Mouse (Mus musculus): Measurements from ENCODE around the gene Plpp1. TPM values are rescaled to one million over a fixed set of nuclear protein-coding genes. Genes with fewer than 3 reads are reported as not detected.
A peak's percentile ranks its signal among the peaks of the same experiment; 100 is the strongest.

Plpp1 gene
- polyA plus RNA-seq, 1 experiment from 2014 or later = 120 TPM

DNA sequence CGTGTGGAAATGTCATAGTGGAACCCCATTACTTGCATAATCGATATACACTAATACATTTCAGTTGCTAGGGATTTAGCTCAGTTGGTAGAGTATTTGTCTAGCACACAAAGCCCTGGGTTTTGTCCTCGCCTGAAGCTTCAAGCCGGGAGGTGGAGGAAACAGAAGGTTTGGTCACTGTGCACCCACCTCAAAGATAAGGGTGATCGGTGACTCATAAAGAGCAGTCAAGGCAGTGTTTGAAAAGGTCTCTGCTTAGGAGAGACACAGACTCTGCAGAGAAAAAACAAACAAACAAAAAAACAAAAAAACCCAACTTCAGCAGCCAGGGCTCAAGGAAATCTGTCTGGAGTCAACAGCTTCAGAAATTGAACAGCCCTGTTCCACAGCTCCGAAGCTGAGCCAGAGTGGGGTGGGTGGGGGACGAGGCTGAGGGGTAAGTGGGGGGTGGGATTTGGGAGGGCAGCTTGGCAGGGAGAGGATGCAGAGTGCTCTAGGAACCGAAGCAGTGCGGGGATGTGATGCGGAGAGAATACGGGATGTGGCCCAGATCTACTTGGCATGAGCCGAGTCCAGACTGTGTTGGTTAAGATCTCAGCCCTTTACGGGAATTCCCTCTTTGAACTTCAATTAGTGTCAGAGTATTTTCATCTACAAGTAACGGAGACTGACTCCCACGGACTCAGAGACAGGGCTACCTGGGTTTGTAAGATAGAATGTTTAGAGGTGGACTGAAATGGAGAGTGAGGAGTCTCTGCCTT lies 40.6 kb upstream of the Plpp1 start:
- peaks cover 29% of the 10 kb centered on the region for H3K4me1 ChIP-seq (ENCODE audit: insufficient read depth, low read length)
- H3K36me3 ChIP-seq (ENCODE audit: insufficient read depth, low read length) = no peaks in the 10 kb centered on the region
- H3K27me3 ChIP-seq (ENCODE audit: insufficient read depth, low read length) = no peaks in the 10 kb centered on the region
- H3K4me3 ChIP-seq (ENCODE audit: low read length) = no peak overlapping the region
- no peak; the same call in 1 of the 2 replicates for ATAC-seq (ENCODE audit: low FRiP score, low TSS enrichment)
- H3K9ac ChIP-seq (replicated peaks; ENCODE audit: low read length) = no peak overlapping the region
- no peak overlapping the region for H3K4me2 ChIP-seq (replicated peaks; ENCODE audit: low read depth, low read length)
- no peaks in the 10 kb centered on the region for H3K9me3 ChIP-seq (ENCODE audit: low read length)
- WGBS = 71% methylated on average over 15 of the region's 15 CpGs
- H3K27ac ChIP-seq (ENCODE audit: low read length) = no peak overlapping the region

DNA sequence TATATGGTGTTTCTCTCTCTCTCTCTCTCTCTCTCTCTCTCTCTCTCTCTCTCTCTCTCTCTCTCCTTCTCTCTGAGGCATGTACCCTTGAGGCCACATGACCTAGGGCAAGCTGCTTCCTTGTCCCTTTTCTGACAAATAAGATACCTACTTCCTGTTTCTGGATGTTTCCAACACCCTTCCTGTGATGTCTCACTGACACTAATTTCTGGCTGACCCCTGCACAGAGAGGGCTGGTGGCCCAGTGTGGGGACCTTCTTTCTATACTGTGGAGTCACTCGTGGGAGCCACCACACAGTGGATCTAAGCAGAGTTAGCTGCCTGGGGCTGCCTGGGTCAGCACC lies 40.1 kb upstream of the Plpp1 start:
- no peak overlapping the region for H3K4me2 ChIP-seq (replicated peaks; ENCODE audit: low read depth, low read length)
- peak; percentile 20; the same call in 1 of the 2 replicates for ATAC-seq (ENCODE audit: low FRiP score, low TSS enrichment)
- H3K4me3 ChIP-seq (ENCODE audit: low read length) = no peak overlapping the region
- peaks cover 27% of the 10 kb centered on the region for H3K4me1 ChIP-seq (ENCODE audit: insufficient read depth, low read length)
- H3K9ac ChIP-seq (replicated peaks; ENCODE audit: low read length) = no peak overlapping the region
- no peaks in the 10 kb centered on the region for H3K36me3 ChIP-seq (ENCODE audit: insufficient read depth, low read length)
- H3K27ac ChIP-seq (ENCODE audit: low read length) = no peak overlapping the region
- 32% methylated on average over 1 of the region's 1 CpGs for WGBS
- H3K9me3 ChIP-seq (ENCODE audit: low read length) = no peaks in the 10 kb centered on the region
- H3K27me3 ChIP-seq (ENCODE audit: insufficient read depth, low read length) = no peaks in the 10 kb centered on the region

DNA sequence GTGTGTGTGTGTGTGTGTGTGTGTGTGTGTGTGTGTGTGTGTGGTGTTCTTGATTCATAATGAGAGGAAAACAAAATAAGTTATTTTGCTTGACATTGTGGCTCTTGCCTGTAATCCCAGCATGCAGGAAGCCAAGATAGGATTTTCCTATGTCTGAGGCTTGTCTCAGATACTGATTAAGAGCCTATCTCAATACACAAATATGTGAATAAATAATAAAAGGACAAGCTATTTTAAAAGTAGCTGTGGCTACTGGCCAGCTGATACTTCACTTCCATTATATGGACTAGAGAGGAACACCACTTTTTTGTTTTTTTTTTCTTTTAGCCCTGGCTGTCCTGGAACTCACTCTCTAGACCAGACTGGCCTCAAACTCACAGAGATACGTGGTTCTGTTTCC lies 38.8 kb upstream of the Plpp1 start:
- H3K4me2 ChIP-seq (replicated peaks; ENCODE audit: low read depth, low read length) = no peak overlapping the region
- 38% methylated on average over 1 of the region's 1 CpGs for WGBS
- no peaks in the 10 kb centered on the region for H3K27me3 ChIP-seq (ENCODE audit: insufficient read depth, low read length)
- H3K27ac ChIP-seq (ENCODE audit: low read length) = peak overlapping the region; percentile 57; the same call in 1 of the 2 replicates
- 0 out of 2 replicates have a peak, but pooled peaks cover 4% of the 10 kb centered on the region for H3K9me3 ChIP-seq (ENCODE audit: low read length)
- H3K4me3 ChIP-seq (ENCODE audit: low read length) = no peak overlapping the region
- no peak for ATAC-seq (ENCODE audit: low FRiP score, low TSS enrichment)
- H3K4me1 ChIP-seq (ENCODE audit: insufficient read depth, low read length) = peaks cover 21% of the 10 kb centered on the region
- H3K36me3 ChIP-seq (ENCODE audit: insufficient read depth, low read length) = no peaks in the 10 kb centered on the region
- H3K9ac ChIP-seq (replicated peaks; ENCODE audit: low read length) = no peak overlapping the region

DNA sequence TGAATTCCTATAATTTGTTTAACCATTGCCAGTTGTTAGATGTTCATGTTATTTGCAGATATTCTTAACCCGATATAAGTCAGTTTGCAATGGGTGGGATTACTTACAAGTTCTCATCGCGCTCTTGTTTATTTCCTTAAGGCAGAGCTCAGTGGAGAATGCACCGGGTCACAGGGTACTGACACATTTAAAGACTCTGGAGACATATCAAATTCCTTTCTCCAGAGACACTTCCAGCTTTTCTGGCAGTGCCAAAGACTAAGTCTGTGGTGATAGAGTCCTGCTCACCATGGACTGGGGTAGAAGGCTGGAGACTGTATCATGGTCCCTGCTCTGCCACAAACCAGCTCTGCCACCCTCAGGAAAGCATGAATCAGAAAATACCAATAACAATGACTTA lies 38.0 kb upstream of the Plpp1 start:
- H3K27ac ChIP-seq (ENCODE audit: low read length) = 0 out of 2 replicates have a peak overlapping the region, but pooled peaks have one; percentile 2
- H3K4me1 ChIP-seq (ENCODE audit: insufficient read depth, low read length) = peaks cover 21% of the 10 kb centered on the region
- 18% methylated on average over 4 of the region's 4 CpGs for WGBS
- no peak overlapping the region for H3K4me2 ChIP-seq (replicated peaks; ENCODE audit: low read depth, low read length)
- ATAC-seq (ENCODE audit: low FRiP score, low TSS enrichment) = no peak
- no peaks in the 10 kb centered on the region; the same call in 1 of the 2 replicates for H3K36me3 ChIP-seq (ENCODE audit: insufficient read depth, low read length)
- peaks cover 10% of the 10 kb centered on the region for H3K9me3 ChIP-seq (ENCODE audit: low read length)
- no peak overlapping the region for H3K4me3 ChIP-seq (ENCODE audit: low read length)
- no peaks in the 10 kb centered on the region for H3K27me3 ChIP-seq (ENCODE audit: insufficient read depth, low read length)
- H3K9ac ChIP-seq (replicated peaks; ENCODE audit: low read length) = no peak overlapping the region

DNA sequence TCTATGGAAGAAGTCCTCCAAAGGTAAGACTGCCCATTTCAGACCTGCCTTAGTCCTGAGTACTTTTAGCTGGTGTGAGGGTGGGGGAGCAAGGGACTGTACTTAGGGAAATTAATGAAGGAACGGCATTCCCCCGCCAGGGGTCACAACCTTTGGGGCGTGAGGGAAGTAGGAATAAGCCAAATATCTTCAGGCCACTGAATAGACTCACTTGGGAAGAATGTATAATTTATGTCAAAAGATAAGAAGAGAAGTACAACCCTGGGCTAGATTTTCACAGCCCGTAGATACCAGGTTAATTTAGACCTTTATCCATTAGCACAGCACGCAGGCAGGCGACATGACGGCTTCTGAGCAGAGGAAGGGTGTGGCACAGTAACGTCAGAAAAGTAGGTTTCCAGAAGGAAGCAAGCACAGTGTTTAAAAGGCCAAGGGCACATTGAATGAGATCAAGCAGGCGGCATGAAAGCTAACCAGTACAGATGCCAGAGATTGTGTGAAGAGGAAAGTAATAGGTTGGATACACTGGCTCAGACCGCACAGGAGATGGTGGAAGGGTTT lies 37.0 kb upstream of the Plpp1 start:
- peak overlapping the region; percentile 67; the same call in 1 of the 2 replicates for H3K27ac ChIP-seq (ENCODE audit: low read length)
- WGBS = 55% methylated on average over 10 of the region's 10 CpGs
- no peak for ATAC-seq (ENCODE audit: low FRiP score, low TSS enrichment)

DNA sequence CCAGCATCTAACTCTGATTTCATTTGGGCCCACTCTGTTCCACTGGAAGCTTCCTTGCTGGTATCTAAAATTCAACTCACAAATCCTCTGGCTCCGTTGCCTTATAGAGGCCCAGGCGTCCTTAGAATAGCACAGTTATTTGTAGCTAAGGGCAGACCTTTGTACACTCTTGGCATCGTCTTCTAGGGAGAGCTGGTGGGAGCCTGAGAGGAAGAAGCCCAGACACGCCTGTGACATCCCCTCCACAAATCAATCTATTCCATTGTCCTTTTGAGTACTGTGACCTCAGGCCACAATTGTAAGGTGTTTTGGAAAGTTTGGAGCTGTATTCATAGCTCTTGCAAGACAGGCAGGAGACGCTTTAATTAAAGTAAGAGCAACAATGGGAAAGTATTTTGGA lies 36.0 kb upstream of the Plpp1 start:
- Histone ChIP-seq H3K36me3 (ENCODE audit: insufficient read depth, low read length) (no peaks in the 10 kb centered on the region; the same call in 1 of the 2 replicates), H3K27ac (ENCODE audit: low read length) (peak overlapping the region; percentile 67), H3K9ac (replicated peaks; ENCODE audit: low read length) (no peak overlapping the region), H3K9me3 (ENCODE audit: low read length) (peaks cover 15% of the 10 kb centered on the region), H3K4me2 (replicated peaks; ENCODE audit: low read depth, low read length) (no peak overlapping the region), H3K4me3 (ENCODE audit: low read length) (no peak overlapping the region), H3K27me3 (ENCODE audit: insufficient read depth, low read length) (no peaks in the 10 kb centered on the region), H3K4me1 (ENCODE audit: insufficient read depth, low read length) (peaks cover 21% of the 10 kb centered on the region)
- WGBS = 60% methylated on average over 5 of the region's 5 CpGs
- peak; percentile 59; the same call in 1 of the 2 replicates for ATAC-seq (ENCODE audit: low FRiP score, low TSS enrichment)

More for the DNA sequence above, 37.0 kb upstream of the Plpp1 start:
- no peak overlapping the region for H3K9ac ChIP-seq (replicated peaks; ENCODE audit: low read length)
- H3K9me3 ChIP-seq (ENCODE audit: low read length) = peaks cover 15% of the 10 kb centered on the region
- no peaks in the 10 kb centered on the region; the same call in 1 of the 2 replicates for H3K36me3 ChIP-seq (ENCODE audit: insufficient read depth, low read length)
- no peaks in the 10 kb centered on the region for H3K27me3 ChIP-seq (ENCODE audit: insufficient read depth, low read length)
- peaks cover 21% of the 10 kb centered on the region for H3K4me1 ChIP-seq (ENCODE audit: insufficient read depth, low read length)
- no peak overlapping the region for H3K4me3 ChIP-seq (ENCODE audit: low read length)
- H3K4me2 ChIP-seq (replicated peaks; ENCODE audit: low read depth, low read length) = no peak overlapping the region

DNA sequence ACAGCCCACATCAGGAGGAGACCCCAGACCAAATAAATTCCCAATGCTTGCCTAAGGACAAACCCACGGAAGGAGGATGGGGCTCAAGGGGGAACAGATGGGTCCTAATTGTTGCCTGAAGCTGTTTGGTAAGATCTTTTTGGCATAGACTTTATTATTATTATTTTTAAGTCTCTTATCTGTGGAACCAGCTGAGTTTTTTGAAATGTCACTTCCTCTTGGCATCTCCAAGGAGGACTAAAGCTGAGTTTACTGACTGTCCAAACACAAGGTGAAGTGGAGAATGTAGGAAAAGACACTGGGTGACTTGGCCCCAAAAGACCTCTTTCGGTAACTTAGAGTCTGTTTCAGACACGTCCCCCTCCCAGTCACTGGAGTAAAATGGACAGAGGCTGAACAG lies 34.9 kb upstream of the Plpp1 start:
- Histone ChIP-seq H3K27me3 (ENCODE audit: insufficient read depth, low read length) (no peaks in the 10 kb centered on the region), H3K4me3 (ENCODE audit: low read length) (no peak overlapping the region), H3K4me1 (ENCODE audit: insufficient read depth, low read length) (peaks cover 23% of the 10 kb centered on the region; the same call in 1 of the 2 replicates), H3K36me3 (ENCODE audit: insufficient read depth, low read length) (no peaks in the 10 kb centered on the region; the same call in 1 of the 2 replicates), H3K4me2 (replicated peaks; ENCODE audit: low read depth, low read length) (no peak overlapping the region), H3K27ac (ENCODE audit: low read length) (no peak overlapping the region), H3K9me3 (ENCODE audit: low read length) (peaks cover 15% of the 10 kb centered on the region), H3K9ac (replicated peaks; ENCODE audit: low read length) (no peak overlapping the region)
- 88% methylated on average over 3 of the region's 3 CpGs for WGBS
- ATAC-seq (ENCODE audit: low FRiP score, low TSS enrichment) = no peak

DNA sequence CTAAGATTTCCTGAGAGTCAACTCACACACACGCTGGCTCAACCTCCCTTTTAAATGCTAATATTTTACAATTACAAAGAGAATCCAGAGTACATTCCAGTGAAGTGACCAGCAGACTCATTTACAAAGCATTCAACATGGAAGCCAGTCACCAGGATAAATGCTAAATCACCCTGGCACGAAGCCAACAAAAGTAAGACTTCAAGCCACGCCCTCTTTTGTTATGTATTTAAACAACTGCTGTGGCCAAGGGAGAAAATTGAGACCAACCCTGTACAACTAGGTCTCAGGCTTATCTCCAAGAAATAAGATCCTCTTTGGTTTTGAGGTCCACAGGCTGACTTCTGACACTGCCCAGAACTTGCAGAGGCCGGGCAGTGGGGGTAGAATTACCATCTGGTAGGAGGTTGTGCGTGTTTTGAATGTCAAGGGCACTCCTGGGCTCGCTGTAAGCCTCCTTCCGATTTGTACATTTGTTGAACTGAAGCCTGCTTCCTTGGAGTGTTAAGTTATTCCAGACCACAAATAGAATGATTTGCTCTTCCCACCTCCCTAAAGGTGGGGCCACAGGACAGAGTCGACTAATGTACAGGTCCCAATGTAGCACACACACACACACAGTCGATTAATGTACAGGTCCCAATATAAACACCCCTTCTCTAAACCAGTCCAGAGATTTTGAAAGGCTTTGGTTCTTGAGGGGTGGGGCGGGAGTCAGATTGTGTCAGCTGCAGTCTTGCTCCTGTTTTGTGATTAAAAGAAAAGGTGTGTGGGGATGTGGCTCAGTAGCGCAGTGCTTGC lies 29.9 kb upstream of the Plpp1 start:
- Histone ChIP-seq H3K9ac (replicated peaks; ENCODE audit: low read length) (no peak overlapping the region), H3K36me3 (ENCODE audit: insufficient read depth, low read length) (no peaks in the 10 kb centered on the region; the same call in 1 of the 2 replicates), H3K4me1 (ENCODE audit: insufficient read depth, low read length) (peaks cover 17% of the 10 kb centered on the region; the same call in 1 of the 2 replicates), H3K4me3 (ENCODE audit: low read length) (no peak overlapping the region), H3K4me2 (replicated peaks; ENCODE audit: low read depth, low read length) (no peak overlapping the region; the same call in 1 of the 2 replicates), H3K27me3 (ENCODE audit: insufficient read depth, low read length) (no peaks in the 10 kb centered on the region), H3K9me3 (ENCODE audit: low read length) (peaks cover 15% of the 10 kb centered on the region), H3K27ac (ENCODE audit: low read length) (peak overlapping the region; percentile 67; the same call in 1 of the 2 replicates)
- WGBS = 29% methylated on average over 11 of the region's 11 CpGs
- ATAC-seq (ENCODE audit: low FRiP score, low TSS enrichment) = peak; percentile 75

DNA sequence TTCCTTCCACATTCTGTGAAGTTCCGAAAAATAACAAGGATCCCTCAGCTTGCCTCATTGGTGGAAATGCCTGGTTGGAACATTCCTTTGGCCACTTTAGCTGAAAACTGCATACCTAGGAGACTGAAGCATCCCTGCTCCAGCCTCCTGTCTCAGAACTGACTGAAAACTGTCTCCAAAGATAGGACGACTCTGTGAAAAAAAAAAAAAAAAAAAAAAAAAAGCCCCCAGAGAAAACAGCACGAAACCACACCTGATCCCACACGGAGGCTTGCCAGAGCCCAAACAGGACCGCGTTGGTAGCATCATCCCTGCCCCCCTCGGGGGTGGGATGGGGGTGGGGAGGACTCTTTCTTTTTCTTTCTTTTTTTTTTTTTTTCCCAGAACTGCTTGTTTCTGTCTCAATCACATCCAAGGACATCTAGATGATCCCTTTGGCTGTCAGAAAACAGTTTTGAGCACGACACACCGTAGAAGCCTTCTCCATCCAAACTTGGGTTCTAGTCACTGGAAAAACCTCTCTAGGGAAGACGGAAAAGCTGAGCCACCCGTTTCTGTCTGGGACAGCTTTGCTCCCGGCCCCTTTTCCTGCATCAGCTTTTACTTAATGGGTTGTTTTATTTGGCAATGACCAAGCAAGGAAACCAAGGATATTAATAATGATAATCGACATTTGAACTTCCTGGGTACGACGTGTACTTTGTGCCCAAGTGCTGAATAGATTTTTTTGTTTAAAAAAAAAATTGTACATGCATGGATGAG lies 29.0 kb upstream of the Plpp1 start:
- Histone ChIP-seq H3K27ac (ENCODE audit: low read length) (peak overlapping the region; percentile 45; the same call in 1 of the 2 replicates), H3K9me3 (ENCODE audit: low read length) (peaks cover 13% of the 10 kb centered on the region), H3K4me3 (ENCODE audit: low read length) (no peak overlapping the region), H3K9ac (replicated peaks; ENCODE audit: low read length) (no peak overlapping the region), H3K36me3 (ENCODE audit: insufficient read depth, low read length) (no peaks in the 10 kb centered on the region; the same call in 1 of the 2 replicates), H3K4me2 (replicated peaks; ENCODE audit: low read depth, low read length) (peak overlapping the region; percentile 34), H3K4me1 (ENCODE audit: insufficient read depth, low read length) (peaks cover 17% of the 10 kb centered on the region; the same call in 1 of the 2 replicates), H3K27me3 (ENCODE audit: insufficient read depth, low read length) (no peaks in the 10 kb centered on the region)
- no peak for ATAC-seq (ENCODE audit: low FRiP score, low TSS enrichment)
- WGBS = 40% methylated on average over 15 of the region's 15 CpGs

Measured in kidney, embryonic 16.5 days (tissue).